Mouse (Mus musculus): ENCODE results near the gene Plekhd1. TPM values are rescaled to one million over a fixed set of nuclear protein-coding genes. Genes with fewer than 3 reads are reported as not detected.

Gene Plekhd1
- polyA plus RNA-seq, 1 experiment from 2014 or later = 4.6 TPM

DNA sequence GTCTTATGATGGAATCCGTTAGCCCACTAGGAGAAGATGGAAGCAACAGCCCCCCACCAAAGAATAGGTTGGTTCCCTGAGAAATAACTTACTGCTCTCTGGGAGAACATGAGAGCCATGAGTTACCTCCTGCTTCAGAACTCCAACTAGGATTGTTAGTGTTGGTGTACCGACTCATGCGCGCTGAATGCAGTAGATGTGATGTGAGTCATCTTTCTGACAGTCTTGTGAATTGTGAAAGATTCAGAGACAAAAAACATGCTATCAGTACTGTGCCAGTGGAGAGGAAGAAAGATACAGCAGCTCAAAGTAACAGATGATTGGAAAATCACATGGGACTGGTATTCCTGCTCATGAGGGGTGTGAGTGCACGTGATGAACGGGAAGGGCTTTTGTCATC is 59.2 kb downstream of the Plekhd1 start:
- ATAC-seq (ENCODE audit: insufficient read depth) (no peak), DNase-seq (no peak)
- Histone ChIP-seq H3K9me3 (ENCODE audit: low read depth, low read length) (no peaks in the 10 kb centered on the region), H3K4me1 (ENCODE audit: insufficient read depth) (no peaks in the 10 kb centered on the region), H3K27ac (ENCODE audit: low read depth) (no peak overlapping the region), H3K4me2 (no peak overlapping the region), H3K9ac (no peak overlapping the region), H3K4me3 (ENCODE audit: low read depth, low read length) (no peak overlapping the region), H3K36me3 (ENCODE audit: insufficient read depth) (no peaks in the 10 kb centered on the region), H3K27me3 (ENCODE audit: insufficient read depth, low read length) (peaks cover 12% of the 10 kb centered on the region)
- 84% methylated on average over 6 of the region's 6 CpGs for WGBS
- no peak for TF ChIP-seq CTCF (IDR thresholded peaks at IDR 0.05; ENCODE audit: low read depth)

DNA sequence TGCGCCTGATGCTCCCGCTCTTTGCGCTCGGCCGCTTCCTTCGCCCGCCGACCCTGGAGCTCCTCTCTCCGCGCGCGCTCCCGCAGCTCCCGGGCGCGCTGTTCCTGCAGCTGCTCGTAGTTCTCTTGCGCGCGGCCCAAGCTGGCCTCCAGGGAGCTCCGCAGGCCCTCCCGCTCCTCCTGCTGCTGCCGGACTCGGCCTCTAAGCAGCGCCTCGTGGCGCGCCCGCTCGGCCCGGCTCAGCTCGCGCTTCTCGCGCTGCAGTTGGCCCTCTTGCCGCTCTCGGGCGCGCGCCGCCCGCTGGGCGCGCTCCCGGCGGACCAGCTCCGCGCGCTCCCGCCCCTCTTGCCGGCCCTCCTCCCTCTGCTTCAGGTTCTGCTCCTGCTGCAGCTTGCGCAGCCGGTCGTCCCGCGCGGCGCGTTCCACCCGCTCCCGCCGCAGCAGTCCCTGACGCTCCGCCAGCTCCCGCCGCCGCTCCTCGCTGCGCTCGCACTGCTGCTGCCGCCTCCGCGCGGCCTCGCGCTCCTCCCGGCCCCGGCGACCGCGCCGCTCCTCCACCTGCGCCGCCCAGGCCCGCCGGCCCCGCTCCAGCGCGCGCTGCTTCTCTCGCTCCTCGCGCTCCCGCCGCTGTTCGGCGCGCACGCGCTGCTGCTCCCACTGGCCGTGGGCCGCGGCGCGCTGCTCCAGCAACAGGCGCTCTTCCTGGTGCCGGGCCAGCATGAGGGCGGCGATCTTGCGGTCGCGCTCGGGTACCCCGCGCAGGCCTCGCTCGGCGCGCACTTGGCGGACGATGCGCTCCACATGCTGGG is 65.6 kb downstream of the Plekhd1 start:
- Histone ChIP-seq H3K27me3 (ENCODE audit: insufficient read depth, low read length) (peaks cover 65% of the 10 kb centered on the region), H3K36me3 (ENCODE audit: insufficient read depth) (no peaks in the 10 kb centered on the region), H3K27ac (ENCODE audit: low read depth) (no peak overlapping the region), H3K9me3 (ENCODE audit: low read depth, low read length) (no peaks in the 10 kb centered on the region), H3K4me2 (peak overlapping the region; percentile 97), H3K4me1 (ENCODE audit: insufficient read depth) (peaks cover 7% of the 10 kb centered on the region), H3K9ac (peak overlapping the region; percentile 42), H3K4me3 (ENCODE audit: low read depth, low read length) (peak overlapping the region; percentile 59)
- ATAC-seq (ENCODE audit: insufficient read depth) (peak; percentile 82), DNase-seq (peak; percentile 85)
- TF ChIP-seq CTCF (IDR thresholded peaks at IDR 0.05; ENCODE audit: low read depth) = no peak
- under 1% methylated on average over 121 of the region's 122 CpGs for WGBS

DNA sequence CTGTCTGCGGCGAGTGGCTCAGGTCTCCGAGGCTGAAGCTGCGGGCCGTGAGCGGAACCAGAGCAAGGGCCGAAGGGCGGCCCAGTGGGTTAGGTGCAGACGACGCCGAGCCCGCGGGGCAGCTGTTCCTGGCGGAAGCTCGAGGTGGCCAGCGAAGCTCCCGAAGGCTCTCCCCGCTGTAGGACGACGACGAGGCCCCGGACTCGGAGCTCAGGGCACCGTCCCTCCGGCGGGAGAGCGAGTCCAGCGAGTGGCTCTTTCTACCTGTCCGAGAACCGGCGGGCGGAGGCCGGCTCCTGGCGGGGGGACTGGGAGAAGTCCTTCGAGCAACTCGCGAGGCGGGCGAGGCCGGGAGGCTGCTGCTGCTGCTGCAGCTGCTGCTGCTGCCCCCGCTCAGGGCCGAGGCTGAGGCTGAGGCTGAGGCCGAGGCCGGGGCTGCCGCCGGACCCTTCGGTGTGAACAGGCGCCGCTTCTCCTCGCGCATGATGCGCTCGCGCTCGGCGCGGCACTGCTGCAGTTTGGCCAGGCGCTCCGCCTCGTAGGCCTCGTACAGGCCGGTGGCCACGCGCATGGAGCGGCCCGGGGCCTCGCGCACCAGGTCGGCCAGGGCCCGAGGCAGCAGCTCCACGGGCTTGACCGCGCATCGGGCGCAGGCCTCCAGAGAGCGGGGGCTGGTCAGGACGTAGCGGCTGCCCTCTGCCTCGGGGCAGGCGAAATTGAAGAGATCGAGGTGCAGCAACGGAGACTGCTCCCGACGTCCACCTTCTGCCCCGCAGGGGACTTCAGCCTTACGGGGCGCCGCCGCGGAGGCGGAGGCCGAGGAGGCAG is 66.4 kb downstream of the Plekhd1 start:
- WGBS = 2% methylated on average over 90 of the region's 92 CpGs
- Histone ChIP-seq H3K9me3 (ENCODE audit: low read depth, low read length) (no peaks in the 10 kb centered on the region), H3K4me3 (ENCODE audit: low read depth, low read length) (peak overlapping the region; percentile 59), H3K36me3 (ENCODE audit: insufficient read depth) (no peaks in the 10 kb centered on the region), H3K27me3 (ENCODE audit: insufficient read depth, low read length) (peaks cover 65% of the 10 kb centered on the region), H3K4me1 (ENCODE audit: insufficient read depth) (peaks cover 7% of the 10 kb centered on the region), H3K4me2 (peak overlapping the region; percentile 97), H3K27ac (ENCODE audit: low read depth) (no peak overlapping the region), H3K9ac (peak overlapping the region; percentile 42)
- DNase-seq (peak; percentile 54), ATAC-seq (ENCODE audit: insufficient read depth) (peak; percentile 28; the same call in 1 of the 2 replicates)
- TF ChIP-seq CTCF (IDR thresholded peaks at IDR 0.05; ENCODE audit: low read depth) = no peak

DNA sequence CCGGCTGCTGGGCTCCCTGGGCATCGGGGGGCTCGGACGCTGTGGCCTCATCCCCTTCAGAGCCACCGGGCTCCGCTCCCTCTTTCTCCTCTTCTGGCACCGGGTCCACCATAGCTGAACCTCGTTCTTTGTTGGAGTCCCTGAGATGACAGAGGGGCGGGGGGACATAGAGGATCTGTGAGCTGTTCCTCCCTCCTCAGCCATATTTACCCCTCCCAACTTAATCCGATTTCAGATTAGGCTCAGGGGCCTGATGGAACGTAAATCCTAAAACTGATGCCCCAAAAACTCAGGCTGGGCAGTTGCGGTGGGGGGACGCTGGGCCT is 67.0 kb downstream of the Plekhd1 start:
- H3K4me3 ChIP-seq (ENCODE audit: low read depth, low read length) = peak overlapping the region; percentile 59
- peak overlapping the region; percentile 97 for H3K4me2 ChIP-seq
- H3K27ac ChIP-seq (ENCODE audit: low read depth) = no peak overlapping the region
- no peak for TF ChIP-seq CTCF (IDR thresholded peaks at IDR 0.05; ENCODE audit: low read depth)
- ATAC-seq (ENCODE audit: insufficient read depth) (no peak), DNase-seq (no peak)
- H3K27me3 ChIP-seq (ENCODE audit: insufficient read depth, low read length) = peaks cover 65% of the 10 kb centered on the region
- no peaks in the 10 kb centered on the region for H3K9me3 ChIP-seq (ENCODE audit: low read depth, low read length)
- WGBS = 13% methylated on average over 13 of the region's 13 CpGs
- H3K4me1 ChIP-seq (ENCODE audit: insufficient read depth) = peaks cover 7% of the 10 kb centered on the region
- no peaks in the 10 kb centered on the region for H3K36me3 ChIP-seq (ENCODE audit: insufficient read depth)
- H3K9ac ChIP-seq = peak overlapping the region; percentile 42; the same call in 1 of the 2 replicates

DNA sequence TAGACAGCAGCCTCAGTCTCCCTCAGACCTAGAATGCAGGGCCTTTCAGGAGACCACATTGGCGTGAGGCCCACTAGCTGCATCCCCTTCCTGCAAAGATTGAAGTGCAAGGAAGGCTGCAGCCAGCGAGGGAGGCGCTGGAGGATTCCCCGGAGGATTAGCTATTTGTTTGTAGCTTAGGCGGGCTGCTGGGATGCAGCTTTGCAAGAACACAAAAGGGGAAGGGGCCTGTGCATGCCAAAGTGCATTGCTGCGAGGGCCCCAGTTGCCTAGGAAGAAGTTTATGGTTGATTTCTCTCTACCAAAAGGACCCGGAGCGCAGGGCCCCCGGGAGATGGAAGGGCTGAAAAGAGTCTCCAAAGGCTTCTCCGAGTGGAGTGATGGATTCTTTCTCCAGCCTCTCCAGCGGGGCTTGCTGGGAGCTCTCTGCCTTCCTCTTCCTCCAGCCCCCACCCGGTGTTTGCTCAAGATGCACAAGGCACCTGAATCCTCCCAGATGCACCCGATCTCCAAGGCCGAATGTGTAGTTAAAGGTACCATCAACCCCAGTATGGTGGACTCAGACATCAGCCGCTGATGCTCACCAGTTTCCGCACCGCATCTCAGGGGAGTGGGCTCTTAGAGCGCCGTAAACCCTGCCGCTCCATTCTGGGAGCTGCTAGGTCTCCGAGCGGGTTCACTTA is 67.5 kb downstream of the Plekhd1 start:
- Histone ChIP-seq H3K9ac (no peak overlapping the region), H3K4me1 (ENCODE audit: insufficient read depth) (peaks cover 7% of the 10 kb centered on the region), H3K27ac (ENCODE audit: low read depth) (no peak overlapping the region), H3K27me3 (ENCODE audit: insufficient read depth, low read length) (peaks cover 65% of the 10 kb centered on the region), H3K4me3 (ENCODE audit: low read depth, low read length) (peak overlapping the region; percentile 59), H3K9me3 (ENCODE audit: low read depth, low read length) (no peaks in the 10 kb centered on the region), H3K36me3 (ENCODE audit: insufficient read depth) (no peaks in the 10 kb centered on the region), H3K4me2 (peak overlapping the region; percentile 97)
- ATAC-seq (ENCODE audit: insufficient read depth) (no peak), DNase-seq (peak; percentile 26)
- no peak for TF ChIP-seq CTCF (IDR thresholded peaks at IDR 0.05; ENCODE audit: low read depth)
- 2% methylated on average over 22 of the region's 22 CpGs for WGBS

DNA sequence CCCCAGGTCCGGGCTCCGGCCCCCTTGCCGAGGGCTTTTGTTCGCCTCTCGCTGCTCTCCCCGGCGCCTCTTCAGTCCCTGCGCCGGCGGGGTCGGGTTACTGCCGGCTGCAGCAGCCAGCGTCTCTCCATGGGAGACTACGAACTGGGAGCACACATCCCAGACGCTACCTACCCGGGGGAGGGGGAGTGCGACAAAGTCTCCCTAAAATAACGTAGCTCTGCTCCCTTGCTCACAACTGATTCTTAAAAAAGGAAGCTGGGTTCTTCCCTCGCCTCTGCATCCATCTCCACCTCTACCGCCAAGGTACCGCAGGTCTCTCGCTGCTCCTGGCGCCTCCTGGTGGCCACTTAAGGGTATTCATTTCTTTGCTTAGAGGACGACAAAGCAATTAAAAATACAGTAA is 68.0 kb downstream of the Plekhd1 start, which contains the start of gene Ccdc177:
TSS of gene Ccdc177 (minus strand) at position 292 of the 406 bp plus-strand sequence.
- Histone ChIP-seq H3K27me3 (ENCODE audit: insufficient read depth, low read length) (peaks cover 65% of the 10 kb centered on the region), H3K9me3 (ENCODE audit: low read depth, low read length) (no peaks in the 10 kb centered on the region), H3K27ac (ENCODE audit: low read depth) (no peak within 1 kb of the TSS), H3K4me2 (peak within 1 kb of the TSS; percentile 97), H3K36me3 (ENCODE audit: insufficient read depth) (no peaks in the 10 kb centered on the region), H3K9ac (no peak within 1 kb of the TSS), H3K4me3 (ENCODE audit: low read depth, low read length) (peak within 1 kb of the TSS; percentile 59), H3K4me1 (ENCODE audit: insufficient read depth) (peaks cover 7% of the 10 kb centered on the region)
- WGBS = under 1% methylated on average over 24 of the region's 24 CpGs
- DNase-seq (peak; percentile 86), ATAC-seq (ENCODE audit: insufficient read depth) (no peak)
- TF ChIP-seq CTCF (IDR thresholded peaks at IDR 0.05; ENCODE audit: low read depth) = peak; percentile 91

All from lung, embryonic 14.5 days (tissue).